In the genomic region with DNA sequence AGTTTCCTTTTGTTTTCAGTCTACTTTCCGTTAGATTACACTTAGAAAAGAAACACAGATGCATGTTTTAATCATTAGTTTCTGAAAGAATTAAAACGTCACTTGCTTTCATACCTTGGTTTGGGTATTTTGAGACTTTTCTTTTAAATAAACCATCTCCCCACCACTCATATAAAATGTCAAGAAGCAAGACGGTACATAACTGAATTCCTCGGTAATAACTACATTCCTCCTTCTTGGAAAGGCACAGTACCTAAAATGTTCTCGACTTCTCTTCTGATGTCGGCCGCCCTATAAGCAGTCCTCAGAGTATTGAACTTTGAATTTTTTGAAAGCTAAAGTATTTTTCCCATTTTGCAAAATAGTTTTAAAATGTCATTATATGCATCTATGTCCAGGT, we compare ENCODE assay signal across 15 mouse cellular contexts.
DNase-seq lines count a peak whose midpoint lies in the region; ATAC-seq and TF ChIP-seq lines count a peak whose summit lies in the region.
"Had no signal": no experiment of that assay in that cellular context is flagged by ENCODE, and none has a peak within 500 bp of the region (broad histone marks: within the 10 kb centered on the region; RNA-seq: fewer than 3 reads in every experiment).

No protein-coding gene starts in this region.

- TF ChIP-seq CTCF in layer of hippocampus, adult 2 months (conservative IDR thresholded peaks at IDR 0.05) = no peak
- TF ChIP-seq CTCF in intestine, postnatal 0 days (IDR thresholded peaks at IDR 0.05; ENCODE audit: low read depth) = no peak

- no peaks in the 10 kb centered on the region for H3K36me3 ChIP-seq in forebrain, embryonic 15.5 days
- H3K36me3 ChIP-seq in intestine, postnatal 0 days (ENCODE audit: control insufficient read depth, insufficient read depth) = no peaks in the 10 kb centered on the region
- no peaks in the 10 kb centered on the region for H3K36me3 ChIP-seq in kidney, embryonic 16.5 days (ENCODE audit: insufficient read depth, low read length)
- H3K36me3 ChIP-seq: embryonic facial prominence, embryonic 12.5 days; G1E; hindbrain, embryonic 10.5 days; limb, embryonic 10.5 days; limb, embryonic 15.5 days; liver, embryonic 13.5 days; midbrain, embryonic 13.5 days had no signal

- DNase-seq in cerebellum, adult 8-10 months = peak; percentile 29
- DNase-seq in cerebellum, postnatal 4 days (ENCODE audit: low spot score in 2 of 2) = no peak
- no peak for DNase-seq in layer of hippocampus, adult 2 months (ENCODE audit: low spot score in 2 of 2)
- DNase-seq in layer of hippocampus, adult 9-11 months = no peak

- H3K9ac ChIP-seq in forebrain, embryonic 15.5 days (replicated peaks) = peak overlapping the region; percentile 30; the same call in 1 of the 2 replicates
- H3K9ac ChIP-seq in intestine, postnatal 0 days (ENCODE audit: low read depth, low read length) = no peak overlapping the region
- no peak overlapping the region for H3K9ac ChIP-seq in kidney, embryonic 16.5 days (replicated peaks; ENCODE audit: low read length)
- H3K9ac ChIP-seq: embryonic facial prominence, embryonic 12.5 days; limb, embryonic 15.5 days; liver, embryonic 13.5 days; midbrain, embryonic 13.5 days had no signal

- 35% methylated on average over 7 of the region's 7 CpGs for WGBS in forebrain, embryonic 15.5 days
- 66% methylated on average over 7 of the region's 7 CpGs for WGBS in intestine, postnatal 0 days
- WGBS in kidney, embryonic 16.5 days = 68% methylated on average over 7 of the region's 7 CpGs

- peak overlapping the region; percentile 98 for H3K27ac ChIP-seq in layer of hippocampus, adult 2 months
- peak overlapping the region; percentile 95 for H3K27ac ChIP-seq in forebrain, embryonic 15.5 days (replicated peaks)
- H3K27ac ChIP-seq in intestine, postnatal 0 days (ENCODE audit: low read depth, low read length) = no peak overlapping the region
- H3K27ac ChIP-seq in kidney, embryonic 16.5 days (ENCODE audit: low read length) = no peak overlapping the region
- H3K27ac ChIP-seq: embryonic facial prominence, embryonic 12.5 days; limb, embryonic 10.5 days; limb, embryonic 15.5 days; liver, embryonic 13.5 days; macrophage had no signal

- H3K4me2 ChIP-seq in forebrain, embryonic 15.5 days (replicated peaks) = peak overlapping the region; percentile 25
- no peak overlapping the region for H3K4me2 ChIP-seq in intestine, postnatal 0 days (replicated peaks; ENCODE audit: low read depth)
- no peak overlapping the region for H3K4me2 ChIP-seq in kidney, embryonic 16.5 days (replicated peaks; ENCODE audit: low read depth, low read length)
- H3K4me2 ChIP-seq: embryonic facial prominence, embryonic 12.5 days; limb, embryonic 15.5 days; liver, embryonic 13.5 days had no signal

- ATAC-seq in forebrain, embryonic 15.5 days (replicated peaks) = no peak
- ATAC-seq in intestine, postnatal 0 days = no peak
- no peak for ATAC-seq in kidney, embryonic 16.5 days (ENCODE audit: low FRiP score, low TSS enrichment)

- H3K4me1 ChIP-seq in forebrain, embryonic 15.5 days = peaks cover 38% of the 10 kb centered on the region
- H3K4me1 ChIP-seq in intestine, postnatal 0 days (replicated peaks; ENCODE audit: control insufficient read depth, insufficient read depth, low read length) = no peaks in the 10 kb centered on the region
- H3K4me1 ChIP-seq in kidney, embryonic 16.5 days (ENCODE audit: insufficient read depth, low read length) = no peaks in the 10 kb centered on the region
- H3K4me1 ChIP-seq: embryonic facial prominence, embryonic 12.5 days; limb, embryonic 10.5 days; limb, embryonic 15.5 days; liver, embryonic 13.5 days had no signal

- H3K4me3 ChIP-seq in layer of hippocampus, adult 2 months = peak overlapping the region; percentile 43
- no peak overlapping the region for H3K4me3 ChIP-seq in forebrain, embryonic 15.5 days
- no peak overlapping the region for H3K4me3 ChIP-seq in intestine, postnatal 0 days (ENCODE audit: low read depth, low read length)
- no peak overlapping the region for H3K4me3 ChIP-seq in kidney, embryonic 16.5 days (ENCODE audit: low read length)
- H3K4me3 ChIP-seq: embryonic facial prominence, embryonic 12.5 days; hindbrain, embryonic 10.5 days; limb, embryonic 10.5 days; limb, embryonic 15.5 days; liver, embryonic 13.5 days; midbrain, embryonic 13.5 days had no signal

- H3K9me3 ChIP-seq in forebrain, embryonic 15.5 days = no peaks in the 10 kb centered on the region
- no peaks in the 10 kb centered on the region for H3K9me3 ChIP-seq in intestine, postnatal 0 days (ENCODE audit: control insufficient read depth)
- H3K9me3 ChIP-seq in kidney, embryonic 16.5 days (ENCODE audit: low read length) = no peaks in the 10 kb centered on the region
- H3K9me3 ChIP-seq: embryonic facial prominence, embryonic 12.5 days; G1E; hindbrain, embryonic 10.5 days; limb, embryonic 10.5 days; limb, embryonic 15.5 days; liver, embryonic 13.5 days; midbrain, embryonic 13.5 days had no signal

- no peaks in the 10 kb centered on the region for H3K27me3 ChIP-seq in forebrain, embryonic 15.5 days
- H3K27me3 ChIP-seq in intestine, postnatal 0 days (replicated peaks; ENCODE audit: control insufficient read depth, insufficient read depth, low read length) = no peaks in the 10 kb centered on the region
- peaks cover 22% of the 10 kb centered on the region for H3K27me3 ChIP-seq in kidney, embryonic 16.5 days (ENCODE audit: insufficient read depth, low read length)
- H3K27me3 ChIP-seq: embryonic facial prominence, embryonic 12.5 days; limb, embryonic 15.5 days; midbrain, embryonic 13.5 days had no signal

Comparison
In these comparisons a context has a peak if more than half of its experiments do, and no peak if none do; other contexts are left out.
1. H3K27ac ChIP-seq: peak in layer of hippocampus, adult 2 months (single experiment) and forebrain, embryonic 15.5 days (single experiment); none in intestine, postnatal 0 days (single experiment) and kidney, embryonic 16.5 days (single experiment).